Mouse (Mus musculus) stomach, postnatal 0 days (tissue): ENCODE data around the gene Pdcd1. TPM values are rescaled to one million over a fixed set of nuclear protein-coding genes. Genes with fewer than 3 reads are reported as not detected.

ENCODE experiments used
- ATAC-seq: fragments of 200-750 bp; cut with Nextera tagmentation; 2 replicates; pipeline ENCODE4 v1.8.0; 2017; ENCODE audit not compliant: low FRiP score, low TSS enrichment
- DNase-seq: peaks from one replicate; pipeline ENCODE4 v3.0.0-alpha.2; 2016; ENCODE audit warnings: low spot score
- H3K27ac ChIP-seq: fragments of 300-500 bp; sonication (generic); replicated peaks from 2 replicates; pipeline ENCODE4 v1.5.1; 2014; ENCODE audit warnings: mild to moderate bottlenecking, control low read depth
- H3K27me3 ChIP-seq: fragments of 300-500 bp; sonication (generic); 2 replicates; pipeline ENCODE4 v1.6.1; 2014; ENCODE audit warnings: low read length; ENCODE audit not compliant: control insufficient read depth, insufficient read depth
- H3K36me3 ChIP-seq: fragments of 300-500 bp; sonication (generic); 2 replicates; pipeline ENCODE4 v1.6.1; 2014; ENCODE audit warnings: low read length, mixed read lengths; ENCODE audit not compliant: control insufficient read depth, insufficient read depth
- H3K4me1 ChIP-seq: fragments of 300-500 bp; sonication (generic); replicated peaks from 2 replicates; pipeline ENCODE4 v1.6.1; 2014; ENCODE audit warnings: antibody characterized with exemption; ENCODE audit not compliant: control insufficient read depth, insufficient read depth
- H3K4me2 ChIP-seq: fragments of 300-500 bp; sonication (generic); replicated peaks from 2 replicates; pipeline ENCODE4 v1.6.1; 2014; ENCODE audit warnings: low read depth, mild to moderate bottlenecking, control low read depth, moderate library complexity
- H3K4me3 ChIP-seq: fragments of 300-500 bp; sonication (generic); 2 replicates; pipeline ENCODE4 v1.5.1; 2014; ENCODE audit warnings: low read depth, low read length, control low read depth
- H3K9ac ChIP-seq: fragments of 300-500 bp; sonication (generic); 2 replicates; pipeline ENCODE4 v1.6.1; 2014; ENCODE audit warnings: mild to moderate bottlenecking, low read length, control low read depth, mixed read lengths
- H3K9me3 ChIP-seq: fragments of 300-500 bp; sonication (generic); 2 replicates; pipeline ENCODE4 v1.6.1; 2016; ENCODE audit warnings: low read length; ENCODE audit not compliant: control insufficient read depth
- CTCF ChIP-seq: IDR thresholded peaks from 2 replicates; pipeline ENCODE4 v1.5.1; 2016; ENCODE audit warnings: antibody characterized with exemption, low read depth, mild to moderate bottlenecking, moderate library complexity
- EP300 ChIP-seq: optimal IDR thresholded peaks from 2 replicates; pipeline ENCODE3; 2016; ENCODE audit warnings: antibody characterized with exemption
- WGBS: fragments of 180-500 bp; shearing (Covaris S2); extraction: QIAGEN DNeasy Blood & Tissue Kit; methylation state at CpG from one replicate; pipeline ENCODE4 v1.1.7; 2014; 5-methylcytosine and 5-hydroxymethylcytosine counted together
- polyA plus RNA-seq: library from polyadenylated mRNA; unstranded; fragments of >200 nt; fragmentation: Nextera tagmentation; extraction: Ambion mirVana; gene quantifications from 2 replicates; pipeline ENCODE4 v1.2.1, GENCODE M21; 2015

Gene Pdcd1
- polyA plus RNA-seq, 1 experiment from 2014 or later = not detected

DNA sequence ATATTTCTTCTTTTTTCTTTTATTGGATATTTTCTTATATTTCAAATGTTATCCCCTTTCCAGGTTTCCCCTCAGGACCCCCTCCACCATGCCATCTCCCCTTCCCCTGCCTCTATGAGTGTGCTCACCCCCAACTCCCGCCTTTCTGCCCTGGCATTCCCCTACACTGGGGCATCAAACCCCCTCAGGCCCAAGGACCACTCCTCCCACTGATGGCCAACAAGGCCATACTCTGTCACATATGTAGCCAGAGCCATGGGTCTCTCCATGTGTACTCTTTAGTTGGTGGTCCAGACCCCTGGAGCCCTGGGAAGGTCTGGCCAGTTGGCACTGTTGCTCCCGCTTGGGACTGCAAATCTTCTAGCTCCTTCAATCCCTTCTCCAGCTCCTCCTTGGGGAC lies 5.0 kb upstream of the Pdcd1 start:
- 87% methylated on average over 2 of the region's 2 CpGs for WGBS
- Histone ChIP-seq H3K27ac (no peak overlapping the region), H3K9ac (no peak overlapping the region), H3K4me3 (no peak overlapping the region), H3K36me3 (no peaks in the 10 kb centered on the region), H3K4me2 (no peak overlapping the region), H3K4me1 (no peaks in the 10 kb centered on the region), H3K27me3 (no peaks in the 10 kb centered on the region), H3K9me3 (no peaks in the 10 kb centered on the region)
- no peak for TF ChIP-seq EP300
- no peak for TF ChIP-seq CTCF
- no peak for ATAC-seq
- no peak for DNase-seq

GRCm38 (mm10) chr1:94055966-94056365 lies 3.6 kb upstream of the Pdcd1 start:
- 26% methylated on average over 3 of the region's 3 CpGs for WGBS
- H3K36me3 ChIP-seq = no peaks in the 10 kb centered on the region
- ATAC-seq (no peak), DNase-seq (no peak)
- no peaks in the 10 kb centered on the region for H3K9me3 ChIP-seq
- H3K4me1 ChIP-seq = no peaks in the 10 kb centered on the region
- TF ChIP-seq EP300 = no peak
- TF ChIP-seq CTCF = no peak
- no peak overlapping the region for H3K4me2 ChIP-seq
- H3K27me3 ChIP-seq = no peaks in the 10 kb centered on the region
- no peak overlapping the region for H3K27ac ChIP-seq
- no peak overlapping the region for H3K9ac ChIP-seq
- no peak overlapping the region for H3K4me3 ChIP-seq

DNA sequence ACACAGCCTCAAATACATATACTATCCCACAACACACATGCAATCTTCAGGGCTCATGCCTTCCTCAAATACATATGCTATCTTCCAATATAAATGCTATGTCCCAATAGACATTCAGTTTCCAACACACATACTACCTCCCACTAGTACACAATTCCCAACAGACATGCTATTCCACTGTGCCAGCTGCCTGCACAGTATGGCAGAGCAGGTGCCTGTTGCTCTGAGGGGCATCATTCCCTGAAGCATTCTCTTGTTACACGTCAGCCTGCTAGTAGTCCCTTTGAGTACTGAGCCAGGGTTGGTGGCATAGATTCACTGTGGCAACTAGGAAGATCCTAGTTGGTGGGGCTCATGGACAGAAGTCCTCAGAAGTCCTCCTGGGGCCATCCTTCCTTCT lies 2.1 kb upstream of the Pdcd1 start:
- Histone ChIP-seq H3K4me2 (no peak overlapping the region), H3K9me3 (no peaks in the 10 kb centered on the region), H3K27me3 (no peaks in the 10 kb centered on the region), H3K4me1 (no peaks in the 10 kb centered on the region), H3K9ac (no peak overlapping the region), H3K36me3 (no peaks in the 10 kb centered on the region), H3K4me3 (no peak overlapping the region), H3K27ac (no peak overlapping the region)
- DNase-seq (no peak), ATAC-seq (no peak)
- no peak for TF ChIP-seq EP300
- TF ChIP-seq CTCF = no peak
- WGBS = 79% methylated on average over 1 of the region's 1 CpGs

DNA sequence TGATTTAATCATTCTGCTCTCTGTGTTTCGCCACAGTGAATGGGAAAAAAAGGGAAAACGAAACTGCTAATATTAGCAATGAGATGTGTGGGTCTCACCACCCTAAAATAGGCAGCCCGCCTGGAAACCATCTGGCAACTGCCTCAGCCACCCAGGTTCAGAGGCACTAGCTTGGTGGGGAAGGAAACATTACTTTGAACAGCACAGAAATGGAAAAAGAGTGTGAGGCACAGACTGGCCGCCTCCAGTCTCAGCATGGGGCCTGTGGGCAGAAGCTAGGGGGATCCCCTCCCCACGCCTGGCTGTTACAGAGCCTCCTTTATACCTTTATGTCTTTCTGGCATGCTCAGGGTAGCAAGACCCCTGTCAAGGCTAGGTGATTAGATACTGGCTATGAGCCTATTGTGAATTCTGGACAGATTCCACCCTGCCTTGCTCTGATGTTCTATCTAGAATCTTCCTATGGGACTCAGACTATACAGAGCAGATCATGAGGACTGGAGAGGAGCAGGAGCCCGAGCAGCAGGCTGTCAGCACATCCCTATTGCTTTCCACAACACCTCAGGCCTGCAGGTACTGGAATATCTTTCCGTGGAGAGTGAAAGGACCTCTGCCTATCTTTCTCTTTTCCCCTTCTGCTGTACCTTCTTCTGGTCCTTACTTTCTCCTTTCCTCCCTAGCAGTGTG lies 1.3 kb upstream of the Pdcd1 start:
- no peak for DNase-seq
- WGBS = 66% methylated on average over 7 of the region's 7 CpGs
- Histone ChIP-seq H3K4me3 (no peak overlapping the region), H3K9ac (no peak overlapping the region), H3K27ac (no peak overlapping the region), H3K4me2 (no peak overlapping the region), H3K36me3 (no peaks in the 10 kb centered on the region), H3K4me1 (no peaks in the 10 kb centered on the region), H3K9me3 (no peaks in the 10 kb centered on the region), H3K27me3 (no peaks in the 10 kb centered on the region)
- no peak for ATAC-seq
- TF ChIP-seq CTCF (no peak), EP300 (no peak)

- Histone ChIP-seq H3K27me3 (no peaks in the 10 kb centered on the region), H3K36me3 (no peaks in the 10 kb centered on the region), H3K27ac (no peak overlapping the region), H3K9me3 (no peaks in the 10 kb centered on the region), H3K4me2 (no peak overlapping the region), H3K4me1 (no peaks in the 10 kb centered on the region), H3K4me3 (no peak overlapping the region), H3K9ac (no peak overlapping the region)
- ATAC-seq (no peak), DNase-seq (no peak)
- TF ChIP-seq CTCF (no peak), EP300 (no peak)
- 76% methylated on average over 5 of the region's 5 CpGs for WGBS
Observed at GRCm38 (mm10) chr1:94051104-94051503, 1.2 kb downstream of the Pdcd1 start.

GRCm38 (mm10) chr1:94046544-94046943 lies 5.8 kb downstream of the Pdcd1 start:
- H3K4me3 ChIP-seq = no peak overlapping the region
- no peaks in the 10 kb centered on the region for H3K36me3 ChIP-seq
- H3K9ac ChIP-seq = no peak overlapping the region
- no peaks in the 10 kb centered on the region for H3K4me1 ChIP-seq
- ATAC-seq (no peak), DNase-seq (no peak)
- H3K27ac ChIP-seq = no peak overlapping the region
- TF ChIP-seq CTCF (no peak), EP300 (no peak)
- H3K4me2 ChIP-seq = no peak overlapping the region
- H3K27me3 ChIP-seq = no peaks in the 10 kb centered on the region
- no peaks in the 10 kb centered on the region for H3K9me3 ChIP-seq
- 72% methylated on average over 4 of the region's 4 CpGs for WGBS
